Mouse (Mus musculus): ENCODE data around the gene Large1. TPM values are rescaled to one million over a fixed set of nuclear protein-coding genes. Genes with fewer than 3 reads are reported as not detected.

Large1 gene
- polyA plus RNA-seq, 2 experiments, result 15.0 to 20.6 TPM

- Histone ChIP-seq H3K27ac (replicated peaks; ENCODE audit: low read depth, low read length) (no peak overlapping the region), H3K27me3 (ENCODE audit: control insufficient read depth, insufficient read depth, low read length) (no peaks in the 10 kb centered on the region), H3K36me3 (ENCODE audit: control insufficient read depth, insufficient read depth, low read length) (no peaks in the 10 kb centered on the region), H3K4me2 (replicated peaks; ENCODE audit: low read depth, low read length, severe bottlenecking) (no peak overlapping the region), H3K4me3 (replicated peaks; ENCODE audit: low read length) (no peak overlapping the region), H3K9me3 (ENCODE audit: control insufficient read depth, low read length) (peaks cover 10% of the 10 kb centered on the region; the same call in 1 of the 2 replicates), H3K4me1 (ENCODE audit: control insufficient read depth, insufficient read depth, low read length) (no peaks in the 10 kb centered on the region), H3K9ac (ENCODE audit: low read depth, low read length, severe bottlenecking) (no peak overlapping the region)
- DNase-seq (ENCODE audit: low spot score) (no peak), ATAC-seq (ENCODE audit: low FRiP score, low read depth) (no peak)
- WGBS, result 47% methylated on average over 1 of the region's 1 CpGs
- no peak for TF ChIP-seq POLR2A (IDR thresholded peaks at IDR 0.05; ENCODE audit: borderline replicate concordance, extremely low read depth, insufficient read depth, insufficient read length)
Observed at GRCm38 (mm10) chr8:73242066-73242465, 111.3 kb downstream of the Large1 start.

- Histone ChIP-seq H3K4me1 (ENCODE audit: control insufficient read depth, insufficient read depth, low read length) (no peaks in the 10 kb centered on the region), H3K36me3 (ENCODE audit: control insufficient read depth, insufficient read depth, low read length) (no peaks in the 10 kb centered on the region), H3K9ac (ENCODE audit: low read depth, low read length, severe bottlenecking) (no peak overlapping the region), H3K4me3 (replicated peaks; ENCODE audit: low read length) (no peak overlapping the region), H3K27ac (replicated peaks; ENCODE audit: low read depth, low read length) (no peak overlapping the region), H3K27me3 (ENCODE audit: control insufficient read depth, insufficient read depth, low read length) (no peaks in the 10 kb centered on the region), H3K9me3 (ENCODE audit: control insufficient read depth, low read length) (no peaks in the 10 kb centered on the region), H3K4me2 (replicated peaks; ENCODE audit: low read depth, low read length, severe bottlenecking) (no peak overlapping the region)
- TF ChIP-seq POLR2A (IDR thresholded peaks at IDR 0.05; ENCODE audit: borderline replicate concordance, extremely low read depth, insufficient read depth, insufficient read length), result no peak
- WGBS, result 94% methylated on average over 1 of the region's 1 CpGs
- no peak for ATAC-seq (ENCODE audit: low FRiP score, low read depth)
- no peak for DNase-seq (ENCODE audit: low spot score)
Observed at GRCm38 (mm10) chr8:73234209-73234608, 119.1 kb downstream of the Large1 start.

- peak; percentile 76 for DNase-seq (ENCODE audit: low spot score)
- Histone ChIP-seq H3K4me1 (ENCODE audit: control insufficient read depth, insufficient read depth, low read length) (no peaks in the 10 kb centered on the region), H3K9me3 (ENCODE audit: control insufficient read depth, low read length) (no peaks in the 10 kb centered on the region), H3K36me3 (ENCODE audit: control insufficient read depth, insufficient read depth, low read length) (no peaks in the 10 kb centered on the region), H3K4me2 (replicated peaks; ENCODE audit: low read depth, low read length, severe bottlenecking) (no peak overlapping the region), H3K27ac (replicated peaks; ENCODE audit: low read depth, low read length) (no peak overlapping the region), H3K4me3 (replicated peaks; ENCODE audit: low read length) (no peak overlapping the region), H3K27me3 (ENCODE audit: control insufficient read depth, insufficient read depth, low read length) (no peaks in the 10 kb centered on the region), H3K9ac (ENCODE audit: low read depth, low read length, severe bottlenecking) (no peak overlapping the region)
- TF ChIP-seq POLR2A (IDR thresholded peaks at IDR 0.05; ENCODE audit: borderline replicate concordance, extremely low read depth, insufficient read depth, insufficient read length), result no peak
- ATAC-seq (ENCODE audit: low FRiP score, low read depth), result peak; percentile 65; the same call in 1 of the 2 replicates
- 53% methylated on average over 6 of the region's 6 CpGs for WGBS
Observed at GRCm38 (mm10) chr8:73233358-73234041, 119.8 kb downstream of the Large1 start.

GRCm38 (mm10) chr8:73226841-73227240 is 126.5 kb downstream of the Large1 start:
- Histone ChIP-seq H3K4me1 (ENCODE audit: control insufficient read depth, insufficient read depth, low read length) (no peaks in the 10 kb centered on the region), H3K4me3 (replicated peaks; ENCODE audit: low read length) (no peak overlapping the region), H3K27ac (replicated peaks; ENCODE audit: low read depth, low read length) (no peak overlapping the region), H3K9ac (ENCODE audit: low read depth, low read length, severe bottlenecking) (no peak overlapping the region), H3K9me3 (ENCODE audit: control insufficient read depth, low read length) (no peaks in the 10 kb centered on the region), H3K36me3 (ENCODE audit: control insufficient read depth, insufficient read depth, low read length) (no peaks in the 10 kb centered on the region), H3K4me2 (replicated peaks; ENCODE audit: low read depth, low read length, severe bottlenecking) (no peak overlapping the region), H3K27me3 (ENCODE audit: control insufficient read depth, insufficient read depth, low read length) (no peaks in the 10 kb centered on the region)
- WGBS, result 81% methylated on average over 3 of the region's 3 CpGs
- ATAC-seq (ENCODE audit: low FRiP score, low read depth) (no peak), DNase-seq (ENCODE audit: low spot score) (no peak)
- TF ChIP-seq POLR2A (IDR thresholded peaks at IDR 0.05; ENCODE audit: borderline replicate concordance, extremely low read depth, insufficient read depth, insufficient read length), result no peak

GRCm38 (mm10) chr8:73225654-73226053 is 127.7 kb downstream of the Large1 start:
- no peak for DNase-seq (ENCODE audit: low spot score)
- no peak overlapping the region for H3K4me2 ChIP-seq (replicated peaks; ENCODE audit: low read depth, low read length, severe bottlenecking)
- no peaks in the 10 kb centered on the region for H3K27me3 ChIP-seq (ENCODE audit: control insufficient read depth, insufficient read depth, low read length)
- H3K9ac ChIP-seq (ENCODE audit: low read depth, low read length, severe bottlenecking), result no peak overlapping the region
- H3K9me3 ChIP-seq (ENCODE audit: control insufficient read depth, low read length), result no peaks in the 10 kb centered on the region
- H3K4me3 ChIP-seq (replicated peaks; ENCODE audit: low read length), result no peak overlapping the region
- no peaks in the 10 kb centered on the region for H3K4me1 ChIP-seq (ENCODE audit: control insufficient read depth, insufficient read depth, low read length)
- WGBS, result 75% methylated on average over 2 of the region's 2 CpGs
- H3K27ac ChIP-seq (replicated peaks; ENCODE audit: low read depth, low read length), result no peak overlapping the region
- H3K36me3 ChIP-seq (ENCODE audit: control insufficient read depth, insufficient read depth, low read length), result no peaks in the 10 kb centered on the region
- TF ChIP-seq POLR2A (IDR thresholded peaks at IDR 0.05; ENCODE audit: borderline replicate concordance, extremely low read depth, insufficient read depth, insufficient read length), result no peak
- ATAC-seq (ENCODE audit: low FRiP score, low read depth), result no peak

Data from limb, embryonic 14.5 days (tissue).